Mouse (Mus musculus) thymus, adult 2 months (tissue): Measurements from ENCODE around the gene Ddrgk1.

Experiments
- CTCF ChIP-seq: fragments of 200-500 bp; IDR thresholded peaks from 2 replicates; pipeline ENCODE4 v1.5.1; 2012; ENCODE audit warnings: mild to moderate bottlenecking, control low read depth, low read length, moderate library complexity, borderline replicate concordance; ENCODE audit not compliant: control insufficient read depth, poor library complexity, insufficient read depth; ENCODE audit errors: extremely low read depth
- POLR2A ChIP-seq: fragments of 200-500 bp; IDR thresholded peaks from 2 replicates; pipeline ENCODE4 v1.6.1; 2012; ENCODE audit warnings: mild to moderate bottlenecking, low read length, control low read depth, moderate library complexity; ENCODE audit not compliant: control insufficient read depth, poor library complexity, insufficient read depth; ENCODE audit errors: extremely low read depth

DNA sequence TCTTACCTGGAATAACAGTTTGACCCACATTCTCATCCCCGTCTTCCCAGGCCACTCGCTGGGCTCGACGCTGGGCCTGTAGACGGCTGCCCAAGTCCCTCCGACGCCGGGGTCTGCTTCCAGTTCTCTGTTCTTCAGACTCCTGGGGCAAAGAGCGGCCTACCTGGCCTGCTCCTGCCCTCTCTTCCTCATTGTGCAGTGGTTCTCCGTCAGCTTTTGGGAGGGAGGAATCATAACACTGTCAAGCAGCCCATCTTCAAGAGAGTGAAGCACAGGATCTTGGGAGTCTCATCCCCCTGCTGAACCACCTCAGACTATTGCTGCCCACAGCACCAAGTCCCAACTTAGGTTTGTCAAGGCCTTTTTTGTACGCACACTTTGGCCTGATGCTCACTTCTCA is 1.1 kb downstream of the Ddrgk1 start:
- no peak for TF ChIP-seq CTCF
- TF ChIP-seq POLR2A = no peak
